Comparison of ENCODE assay signal across 12 mouse cellular contexts in genomic region chr2:103577752-103578662, GRCm38 (mm10). TPM values are rescaled to one million over a fixed set of nuclear protein-coding genes. Genes with fewer than 3 reads are reported as not detected.
DNase-seq lines count a peak whose midpoint lies in the region; ATAC-seq and TF ChIP-seq lines count a peak whose summit lies in the region.
"Had no signal": no experiment of that assay in that cellular context is flagged by ENCODE, and none has a peak within 500 bp of the region (broad histone marks: within the 10 kb centered on the region; RNA-seq: fewer than 3 reads in every experiment).

No protein-coding gene starts in this region.

- no peak overlapping the region for H3K4me3 ChIP-seq in embryonic facial prominence, embryonic 11.5 days (ENCODE audit: low read depth, low read length)
- peak overlapping the region; percentile 18 for H3K4me3 ChIP-seq in gastrocnemius, adult 2 months
- no peak overlapping the region for H3K4me3 ChIP-seq in heart, embryonic 16.5 days (ENCODE audit: low read length)
- H3K4me3 ChIP-seq in lung, embryonic 15.5 days = no peak overlapping the region
- H3K4me3 ChIP-seq in neural tube, embryonic 15.5 days (replicated peaks) = no peak overlapping the region

- no peaks in the 10 kb centered on the region for H3K9me3 ChIP-seq in embryonic facial prominence, embryonic 11.5 days (replicated peaks; ENCODE audit: control insufficient read depth, low read length)
- H3K9me3 ChIP-seq in heart, embryonic 16.5 days (replicated peaks; ENCODE audit: control insufficient read depth, low read length) = no peaks in the 10 kb centered on the region
- no peaks in the 10 kb centered on the region for H3K9me3 ChIP-seq in lung, embryonic 15.5 days
- no peaks in the 10 kb centered on the region for H3K9me3 ChIP-seq in neural tube, embryonic 15.5 days (replicated peaks)

- H3K9ac ChIP-seq in embryonic facial prominence, embryonic 11.5 days (replicated peaks; ENCODE audit: low read length) = no peak overlapping the region
- H3K9ac ChIP-seq in heart, embryonic 16.5 days (ENCODE audit: low read length) = peak overlapping the region; percentile 49
- H3K9ac ChIP-seq in lung, embryonic 15.5 days = no peak overlapping the region
- no peak overlapping the region for H3K9ac ChIP-seq in neural tube, embryonic 15.5 days (replicated peaks)

- 50% methylated on average over 7 of the region's 7 CpGs for WGBS in embryonic facial prominence, embryonic 11.5 days
- 38% methylated on average over 7 of the region's 7 CpGs for WGBS in heart, embryonic 16.5 days
- WGBS in lung, embryonic 15.5 days = 39% methylated on average over 7 of the region's 7 CpGs
- WGBS in neural tube, embryonic 15.5 days = 83% methylated on average over 7 of the region's 7 CpGs

- H3K27me3 ChIP-seq in embryonic facial prominence, embryonic 11.5 days (ENCODE audit: control insufficient read depth, insufficient read depth, low read length) = no peaks in the 10 kb centered on the region
- no peaks in the 10 kb centered on the region for H3K27me3 ChIP-seq in heart, embryonic 16.5 days (ENCODE audit: control insufficient read depth, insufficient read depth, low read length)
- H3K27me3 ChIP-seq in lung, embryonic 15.5 days = no peaks in the 10 kb centered on the region
- H3K27me3 ChIP-seq in neural tube, embryonic 15.5 days (replicated peaks) = no peaks in the 10 kb centered on the region

- no peak overlapping the region for H3K27ac ChIP-seq in embryonic facial prominence, embryonic 11.5 days (replicated peaks; ENCODE audit: low read depth, low read length)
- H3K27ac ChIP-seq in gastrocnemius, adult 2 months = peak overlapping the region; percentile 86
- peak overlapping the region; percentile 97 for H3K27ac ChIP-seq in heart, embryonic 16.5 days (ENCODE audit: low read length)
- 0 out of 2 replicates have a peak overlapping the region, but pooled peaks have one; percentile 21 for H3K27ac ChIP-seq in lung, embryonic 15.5 days
- H3K27ac ChIP-seq in neural tube, embryonic 15.5 days (replicated peaks) = no peak overlapping the region
- H3K27ac ChIP-seq: macrophage had no signal

- TF ChIP-seq CTCF in gastrocnemius, adult 2 months (IDR thresholded peaks at IDR 0.05) = no peak

- H3K4me2 ChIP-seq in embryonic facial prominence, embryonic 11.5 days (ENCODE audit: low read depth, low read length) = 0 out of 2 replicates have a peak overlapping the region, but pooled peaks have one; percentile 7
- peak overlapping the region; percentile 54 for H3K4me2 ChIP-seq in heart, embryonic 16.5 days (ENCODE audit: low read depth, low read length)
- no peak overlapping the region for H3K4me2 ChIP-seq in lung, embryonic 15.5 days
- no peak overlapping the region for H3K4me2 ChIP-seq in neural tube, embryonic 15.5 days

- no peaks in the 10 kb centered on the region for H3K36me3 ChIP-seq in embryonic facial prominence, embryonic 11.5 days (replicated peaks; ENCODE audit: control insufficient read depth, insufficient read depth, low read depth, low read length)
- no peaks in the 10 kb centered on the region for H3K36me3 ChIP-seq in heart, embryonic 16.5 days (ENCODE audit: control insufficient read depth, insufficient read depth)
- no peaks in the 10 kb centered on the region for H3K36me3 ChIP-seq in lung, embryonic 15.5 days
- H3K36me3 ChIP-seq in neural tube, embryonic 15.5 days = no peaks in the 10 kb centered on the region

- no peak for DNase-seq in embryonic facial prominence, embryonic 11.5 days (ENCODE audit: low spot score)
- peak; percentile 87 for DNase-seq in gastrocnemius, adult 2 months
- no peak for DNase-seq in MN1 (ENCODE audit: low spot score)
- DNase-seq in urinary bladder, postnatal 25 days (ENCODE audit: low spot score) = no peak
- no peak for DNase-seq in ovary, postnatal 10 days (ENCODE audit: low spot score)
- DNase-seq: adrenal gland, postnatal 36 days; cerebellum, postnatal 36 days; kidney, adult 9 months had no signal

- no peak for ATAC-seq in embryonic facial prominence, embryonic 11.5 days (replicated peaks; ENCODE audit: insufficient number of reproducible peaks, low FRiP score, low TSS enrichment, low read depth)
- peak; percentile 88 for ATAC-seq in heart, embryonic 16.5 days (replicated peaks; ENCODE audit: extremely low read depth, insufficient read depth, low FRiP score)
- ATAC-seq in lung, embryonic 15.5 days (ENCODE audit: borderline replicate concordance, extremely low read depth, low FRiP score, low TSS enrichment) = peak; percentile 87
- no peak for ATAC-seq in neural tube, embryonic 15.5 days (ENCODE audit: low FRiP score)

- intact Hi-C loops in gastrocnemius, adult 2 months (cut with DNase I) = no loop called here

- peaks cover 3% of the 10 kb centered on the region; the same call in 1 of the 2 replicates for H3K4me1 ChIP-seq in embryonic facial prominence, embryonic 11.5 days (ENCODE audit: control insufficient read depth, insufficient read depth, low read length)
- H3K4me1 ChIP-seq in heart, embryonic 16.5 days (ENCODE audit: control insufficient read depth, insufficient read depth, low read length) = peaks cover 70% of the 10 kb centered on the region
- peaks cover 29% of the 10 kb centered on the region for H3K4me1 ChIP-seq in lung, embryonic 15.5 days
- peaks cover 18% of the 10 kb centered on the region for H3K4me1 ChIP-seq in neural tube, embryonic 15.5 days

RNA-seq across cellular contexts. Expression of gene Abtb2, which starts 11.9 kb away (rescaled TPM):
- polyA plus RNA-seq in embryonic facial prominence, embryonic 11.5 days (2014; fragmentation: Nextera tagmentation; extraction: Ambion mirVana) = 9.7 and 10.2 TPM in 2 replicates
- total RNA-seq in gastrocnemius, adult 2 months (2021) = 10 to 100 TPM in 1 of 2 experiments, 1 to 10 TPM in 1; 8.3 to 13.2 TPM
- polyA plus RNA-seq in heart, embryonic 16.5 days (2015; fragmentation: Nextera tagmentation; extraction: Ambion mirVana) = 19.9 and 23.2 TPM in 2 replicates
- 8.3 and 8.5 TPM in 2 replicates for polyA plus RNA-seq in lung, embryonic 15.5 days (2015; fragmentation: Nextera tagmentation; extraction: Ambion mirVana)
- polyA plus RNA-seq in neural tube, embryonic 15.5 days (2015; fragmentation: Nextera tagmentation; extraction: Ambion mirVana) = 10.8 and 11.5 TPM in 2 replicates

Comparison
In these comparisons a context has a peak if more than half of its experiments do, and no peak if none do; other contexts are left out.
1. ATAC-seq: peak in heart, embryonic 16.5 days (single experiment) and lung, embryonic 15.5 days (single experiment); none in embryonic facial prominence, embryonic 11.5 days (single experiment) and neural tube, embryonic 15.5 days (single experiment).
2. H3K27ac ChIP-seq: peak in gastrocnemius, adult 2 months (single experiment), heart, embryonic 16.5 days (single experiment) and lung, embryonic 15.5 days (single experiment); none in embryonic facial prominence, embryonic 11.5 days (single experiment) and neural tube, embryonic 15.5 days (single experiment).
3. H3K4me2 ChIP-seq: peak in embryonic facial prominence, embryonic 11.5 days (single experiment) and heart, embryonic 16.5 days (single experiment); none in lung, embryonic 15.5 days (single experiment) and neural tube, embryonic 15.5 days (single experiment).